Mouse (Mus musculus) E14TG2a.4 (cell line): Measurements from ENCODE around the gene Rplp0.

Source experiments
- H3K27me3 ChIP-seq: 2 replicates; pipeline ENCODE4 v1.6.1; 2014; ENCODE audit warnings: low read length, control low read depth; ENCODE audit not compliant: insufficient read depth
- H3K36me3 ChIP-seq: 2 replicates; pipeline ENCODE4 v1.6.1; 2014; ENCODE audit warnings: low read length, control low read depth; ENCODE audit not compliant: insufficient read depth
- H3K4me1 ChIP-seq: replicated peaks from 2 replicates; pipeline ENCODE4 v1.6.1; 2014; ENCODE audit warnings: low read depth, low read length, control low read depth
- H3K4me3 ChIP-seq: replicated peaks from 2 replicates; pipeline ENCODE4 v1.5.1; 2014; ENCODE audit warnings: mild to moderate bottlenecking, low read length
- H3K9me3 ChIP-seq: 2 replicates; pipeline ENCODE4 v1.6.1; 2014; ENCODE audit warnings: low read length, control low read depth
- CTCF ChIP-seq: conservative IDR thresholded peaks from 2 replicates; pipeline ENCODE4 v1.5.1; 2014; ENCODE audit warnings: low read length
- NANOG ChIP-seq: IDR thresholded peaks from 2 replicates; pipeline ENCODE4 v1.6.1; 2014; ENCODE audit warnings: borderline replicate concordance, low read length, mixed read lengths
- POU5F1 ChIP-seq: IDR thresholded peaks from 2 replicates; pipeline ENCODE4 v1.6.1; 2014; ENCODE audit warnings: low read length, borderline replicate concordance

The Rplp0 gene

GRCm38 (mm10) chr5:115530447-115530809 is 28.8 kb upstream of the Rplp0 start:
- H3K9me3 ChIP-seq = no peaks in the 10 kb centered on the region

GRCm38 (mm10) chr5:115531671-115532270 is 27.5 kb upstream of the Rplp0 start:
- no peak for TF ChIP-seq NANOG
- no peak for TF ChIP-seq POU5F1
- TF ChIP-seq CTCF = no peak
- Histone ChIP-seq H3K9me3 (no peaks in the 10 kb centered on the region), H3K4me1 (peaks cover 92% of the 10 kb centered on the region), H3K36me3 (no peaks in the 10 kb centered on the region), H3K4me3 (peak overlapping the region; percentile 67), H3K27me3 (peaks cover 7% of the 10 kb centered on the region)

More at GRCm38 (mm10) chr5:115530447-115530809, 28.8 kb upstream of the Rplp0 start:
- Histone ChIP-seq H3K4me3 (no peak overlapping the region; the same call in 1 of the 2 replicates), H3K36me3 (no peaks in the 10 kb centered on the region), H3K27me3 (peaks cover 3% of the 10 kb centered on the region; the same call in 1 of the 2 replicates), H3K4me1 (peaks cover 94% of the 10 kb centered on the region)
- no peak for TF ChIP-seq POU5F1
- TF ChIP-seq NANOG = no peak
- TF ChIP-seq CTCF = no peak

GRCm38 (mm10) chr5:115534290-115534731 is 25.0 kb upstream of the Rplp0 start:
- Histone ChIP-seq H3K27me3 (peaks cover 12% of the 10 kb centered on the region), H3K9me3 (no peaks in the 10 kb centered on the region), H3K36me3 (no peaks in the 10 kb centered on the region), H3K4me3 (peak overlapping the region; percentile 67), H3K4me1 (peaks cover 91% of the 10 kb centered on the region)
- TF ChIP-seq CTCF (no peak), NANOG (no peak), POU5F1 (no peak)

- peaks cover 12% of the 10 kb centered on the region for H3K27me3 ChIP-seq
- TF ChIP-seq NANOG = no peak
- no peak for TF ChIP-seq CTCF
- TF ChIP-seq POU5F1 = no peak
- H3K9me3 ChIP-seq = no peaks in the 10 kb centered on the region
- no peaks in the 10 kb centered on the region for H3K36me3 ChIP-seq
- peaks cover 91% of the 10 kb centered on the region for H3K4me1 ChIP-seq
- peak overlapping the region; percentile 67 for H3K4me3 ChIP-seq
Observed at GRCm38 (mm10) chr5:115534856-115535255, 24.4 kb upstream of the Rplp0 start.

- H3K9me3 ChIP-seq = no peaks in the 10 kb centered on the region
- no peaks in the 10 kb centered on the region for H3K36me3 ChIP-seq
- no peak for TF ChIP-seq CTCF
- no peak for TF ChIP-seq NANOG
- TF ChIP-seq POU5F1 = no peak
- peak overlapping the region; percentile 11; the same call in 1 of the 2 replicates for H3K4me3 ChIP-seq
- H3K4me1 ChIP-seq = peaks cover 90% of the 10 kb centered on the region
- H3K27me3 ChIP-seq = peaks cover 12% of the 10 kb centered on the region
Observed at GRCm38 (mm10) chr5:115535635-115536034, 23.6 kb upstream of the Rplp0 start.

GRCm38 (mm10) chr5:115538017-115538692 is 21.1 kb upstream of the Rplp0 start:
- TF ChIP-seq POU5F1 = no peak
- no peak for TF ChIP-seq CTCF
- TF ChIP-seq NANOG = no peak
- H3K4me1 ChIP-seq = peaks cover 86% of the 10 kb centered on the region

GRCm38 (mm10) chr5:115538693-115539043 is 20.6 kb upstream of the Rplp0 start:
- TF ChIP-seq CTCF (peak; percentile 80), POU5F1 (no peak)
- peaks cover 86% of the 10 kb centered on the region for H3K4me1 ChIP-seq
- peaks cover 12% of the 10 kb centered on the region for H3K27me3 ChIP-seq
- H3K9me3 ChIP-seq = no peaks in the 10 kb centered on the region
- no peaks in the 10 kb centered on the region for H3K36me3 ChIP-seq
- peak overlapping the region; percentile 32 for H3K4me3 ChIP-seq

More at GRCm38 (mm10) chr5:115538017-115538692, 21.1 kb upstream of the Rplp0 start:
- H3K27me3 ChIP-seq = peaks cover 12% of the 10 kb centered on the region
- H3K9me3 ChIP-seq = no peaks in the 10 kb centered on the region
- H3K4me3 ChIP-seq = peak overlapping the region; percentile 32
- H3K36me3 ChIP-seq = no peaks in the 10 kb centered on the region

- Histone ChIP-seq H3K27me3 (0 out of 2 replicates have a peak, but pooled peaks cover under 1% of the 10 kb centered on the region), H3K4me1 (peaks cover 91% of the 10 kb centered on the region), H3K36me3 (peaks cover 36% of the 10 kb centered on the region), H3K4me3 (peak overlapping the region; percentile 71), H3K9me3 (no peaks in the 10 kb centered on the region)
- no peak for TF ChIP-seq POU5F1
- no peak for TF ChIP-seq NANOG
- no peak for TF ChIP-seq CTCF
Observed at GRCm38 (mm10) chr5:115542635-115543384, 16.5 kb upstream of the Rplp0 start.
